Mouse (Mus musculus) c-Kit-positive CD71-positive TER-119-negative erythroid progenitor cells, embryonic 14.5 days (primary cell): ENCODE measurements at regions not wholly inside any gene's neighbourhood (a gene's known extent, or its start where the extent isn't known, plus 50 kb on each side); places are given as distances from the start of the nearest gene placed in this dataset.

ENCODE experiments used
- DNase-seq: peaks from one replicate; pipeline ENCODE4 v3.0.0-alpha.2; 2013; ENCODE audit warnings: low read depth

GRCm38 (mm10) chr10:72551561-72551960, 103.1 kb upstream of the Zwint start:
- no peak for DNase-seq

- no peak for DNase-seq
Measured at GRCm38 (mm10) chr10:72573991-72574652, 80.5 kb upstream of the Zwint start.

GRCm38 (mm10) chr10:72577713-72578112, 76.9 kb upstream of the Zwint start:
- DNase-seq = no peak

GRCm38 (mm10) chr10:72578501-72578900, 76.1 kb upstream of the Zwint start:
- no peak for DNase-seq

- DNase-seq = no peak
Measured at GRCm38 (mm10) chr10:72581311-72581710, 73.3 kb upstream of the Zwint start.

GRCm38 (mm10) chr10:72588561-72588960, 66.1 kb upstream of the Zwint start:
- no peak for DNase-seq

GRCm38 (mm10) chr10:72593049-72593448, 61.6 kb upstream of the Zwint start:
- no peak for DNase-seq
